Mouse (Mus musculus) cortical plate, adult 2 months (tissue): Measurements from ENCODE around the gene Sox10. TPM values are rescaled to one million over a fixed set of nuclear protein-coding genes. Genes with fewer than 3 reads are reported as not detected.

Experiments
- H3K27ac ChIP-seq: fragments of 200-500 bp; 2 replicates; pipeline ENCODE4 v1.5.1; 2012; ENCODE audit warnings: low read length, control low read depth, inconsistent platforms; ENCODE audit not compliant: insufficient read depth
- H3K4me1 ChIP-seq: fragments of 200-500 bp; 2 replicates; pipeline ENCODE4 v1.6.1; 2011; ENCODE audit warnings: low read length; ENCODE audit not compliant: control insufficient read depth, insufficient read depth
- H3K4me3 ChIP-seq: fragments of 200-500 bp; 2 replicates; pipeline ENCODE4 v1.5.1; 2011; ENCODE audit warnings: mild to moderate bottlenecking, low read length, control low read depth; ENCODE audit not compliant: insufficient read depth
- CTCF ChIP-seq: fragments of 200-500 bp; IDR thresholded peaks from 2 replicates; pipeline ENCODE4 v1.5.1; 2011; ENCODE audit warnings: mild to moderate bottlenecking, control low read depth, low read length; ENCODE audit not compliant: insufficient read depth; ENCODE audit errors: extremely low read depth
- POLR2A ChIP-seq: fragments of 200-500 bp; IDR thresholded peaks from 2 replicates; pipeline ENCODE4 v1.6.1; 2011; ENCODE audit warnings: mild to moderate bottlenecking, low read length, control low read depth; ENCODE audit not compliant: insufficient read depth; ENCODE audit errors: extremely low read depth
- polyA plus RNA-seq: library from polyadenylated mRNA; depleted of rRNA; stranded (reverse); fragments of >200 nt; gene quantifications from 2 replicates; pipeline ENCODE4 v1.2.3, GENCODE M21; 2012; rRNA removed

Sox10 gene
- polyA plus RNA-seq: 60.8 and 69.3 TPM in 2 replicates

DNA sequence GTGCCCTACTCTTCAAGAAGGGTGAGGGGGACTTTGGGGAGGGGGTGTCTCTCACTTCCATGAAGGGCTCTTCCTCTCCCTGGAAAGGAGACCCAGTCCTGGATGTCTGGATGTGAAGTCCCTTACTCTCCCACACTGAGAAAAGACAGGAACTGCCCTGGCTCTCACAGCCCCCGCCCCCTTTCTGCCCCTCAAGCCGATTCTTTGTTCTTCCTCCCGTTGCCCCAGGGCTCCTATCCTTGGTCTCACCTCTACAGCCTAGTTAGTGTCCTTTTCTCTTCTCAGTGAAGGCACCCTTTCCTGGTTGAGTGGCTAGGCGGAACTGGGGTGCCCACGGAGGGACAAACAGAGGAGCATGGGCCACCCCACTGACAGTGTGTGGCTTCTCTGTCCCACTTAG, at the start of gene Sox10:
Sox10 (minus strand) TSS at position 101 of the 400 bp plus-strand sequence.
- Histone ChIP-seq H3K4me1 (no peaks in the 10 kb centered on the region), H3K4me3 (peak within 1 kb of the TSS; percentile 36), H3K27ac (peak within 1 kb of the TSS; percentile 32)
- TF ChIP-seq POLR2A (no peak), CTCF (no peak)

DNA sequence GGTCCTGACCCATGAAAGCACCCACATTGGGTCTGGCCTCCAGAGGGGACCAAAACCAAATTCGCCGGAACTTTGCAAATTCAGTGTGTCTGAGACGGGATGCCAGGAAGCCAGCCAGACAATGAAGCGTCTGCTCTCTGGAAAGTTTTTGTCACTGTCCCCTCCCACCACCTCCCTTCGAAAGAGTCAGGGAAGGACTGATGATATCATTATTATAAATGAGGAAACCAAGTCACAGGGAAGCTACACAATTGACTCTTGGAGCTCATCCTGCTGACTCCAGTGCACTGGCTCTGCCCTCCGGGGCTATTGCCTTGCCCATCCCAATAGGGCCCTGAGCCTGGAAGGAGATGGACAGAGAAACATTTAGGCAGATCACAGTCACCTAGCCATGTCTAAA, 48.6 kb upstream of the Sox10 start:
- no peak overlapping the region for H3K4me3 ChIP-seq
- H3K4me1 ChIP-seq: no peaks in the 10 kb centered on the region
- TF ChIP-seq CTCF (no peak), POLR2A (no peak)
- H3K27ac ChIP-seq: peak overlapping the region; percentile 41; the same call in 1 of the 2 replicates

DNA sequence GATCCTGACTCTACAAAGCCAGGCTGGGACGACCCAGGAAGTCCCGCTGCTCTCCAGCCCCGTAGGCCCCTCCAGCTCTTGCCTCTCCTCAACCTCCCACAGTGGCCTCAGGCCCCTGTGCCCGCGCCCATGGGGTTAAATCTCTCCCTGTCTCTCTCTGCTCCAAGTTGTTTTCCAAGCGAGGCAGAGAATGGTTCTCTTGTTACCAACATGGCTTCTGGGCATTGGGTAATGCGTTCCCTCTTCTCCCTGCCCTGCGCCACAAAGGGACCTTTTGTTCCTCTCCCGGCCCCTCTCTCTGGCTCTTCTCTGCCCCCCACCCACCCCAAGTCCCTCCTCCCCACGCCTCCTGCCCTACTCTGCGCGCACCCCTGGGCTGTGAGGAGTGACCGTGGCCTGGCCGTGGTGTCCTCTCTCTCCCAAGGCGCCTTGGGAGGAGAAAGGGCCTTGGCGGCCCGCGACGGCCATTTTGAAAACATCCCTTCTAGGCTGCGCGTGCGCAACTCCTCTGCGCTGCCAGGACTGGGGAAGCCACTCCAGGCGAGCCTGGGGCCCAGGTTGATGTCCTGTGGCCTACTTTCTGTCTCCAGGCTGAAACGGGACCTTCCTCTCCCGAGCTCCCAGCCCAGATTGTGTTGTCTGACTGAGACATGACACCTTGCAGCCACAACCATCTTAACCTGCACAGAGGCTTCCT, 47.9 kb upstream of the Sox10 start:
- peak overlapping the region; percentile 92 for H3K27ac ChIP-seq
- no peaks in the 10 kb centered on the region for H3K4me1 ChIP-seq
- TF ChIP-seq POLR2A (no peak), CTCF (no peak)
- H3K4me3 ChIP-seq: no peak overlapping the region

DNA sequence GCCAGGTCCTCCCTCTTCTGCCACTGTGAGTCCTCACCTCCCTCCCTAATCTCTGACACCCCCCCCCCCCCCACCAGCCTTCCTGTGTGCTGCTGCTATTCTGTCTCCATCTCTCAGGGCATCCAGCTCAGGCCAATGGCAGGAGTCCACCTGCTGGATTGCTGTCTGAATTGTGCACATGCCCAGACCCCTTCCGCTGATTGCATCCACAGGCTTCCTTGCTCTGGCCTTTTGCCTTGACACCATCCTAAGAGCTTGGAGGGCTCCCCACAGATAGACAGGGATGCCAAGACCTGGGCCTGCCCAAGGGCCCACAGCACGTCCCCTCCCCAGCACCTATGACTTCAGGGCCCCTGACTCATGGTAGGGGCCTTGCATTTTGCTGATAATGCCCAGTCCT, 45.3 kb upstream of the Sox10 start:
- Histone ChIP-seq H3K4me1 (no peaks in the 10 kb centered on the region), H3K4me3 (no peak overlapping the region), H3K27ac (no peak overlapping the region)
- TF ChIP-seq POLR2A: no peak
- TF ChIP-seq CTCF: no peak

DNA sequence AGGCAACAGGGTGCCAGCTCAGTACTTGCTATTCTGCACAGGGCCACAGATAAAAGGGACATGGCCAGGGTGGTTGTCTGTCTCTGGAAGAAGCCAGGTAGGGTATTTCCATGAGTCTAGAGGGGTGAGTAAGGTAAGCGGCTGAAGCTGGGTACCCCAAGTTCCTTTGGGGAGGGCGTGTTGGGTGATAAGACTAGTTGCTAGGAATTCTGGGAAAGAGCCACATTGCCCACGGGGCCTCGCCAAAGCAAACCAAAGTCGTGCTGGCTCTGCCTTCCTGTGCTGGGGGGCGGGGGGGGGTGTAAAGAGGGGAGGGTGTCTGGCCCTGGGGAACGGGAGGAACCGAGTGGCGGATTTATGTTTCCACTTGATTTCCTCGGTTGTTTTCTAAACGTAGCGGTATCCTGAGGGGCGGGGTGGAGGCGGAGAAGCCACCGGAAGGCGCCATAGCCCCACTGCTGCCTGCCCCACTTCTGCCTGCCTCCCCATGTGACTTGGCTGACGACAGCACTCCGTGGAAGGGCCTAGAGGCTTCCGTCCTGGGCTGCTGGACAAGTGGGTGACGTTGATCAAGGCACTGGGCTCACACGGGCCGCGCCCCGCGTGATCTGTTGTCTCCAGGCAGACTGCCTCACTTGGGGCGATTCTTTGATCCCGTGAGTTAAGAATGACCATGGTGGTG, 43.9 kb upstream of the Sox10 start:
- TF ChIP-seq POLR2A (no peak), CTCF (no peak)
- no peaks in the 10 kb centered on the region for H3K4me1 ChIP-seq
- H3K4me3 ChIP-seq: no peak overlapping the region
- peak overlapping the region; percentile 10; the same call in 1 of the 2 replicates for H3K27ac ChIP-seq

DNA sequence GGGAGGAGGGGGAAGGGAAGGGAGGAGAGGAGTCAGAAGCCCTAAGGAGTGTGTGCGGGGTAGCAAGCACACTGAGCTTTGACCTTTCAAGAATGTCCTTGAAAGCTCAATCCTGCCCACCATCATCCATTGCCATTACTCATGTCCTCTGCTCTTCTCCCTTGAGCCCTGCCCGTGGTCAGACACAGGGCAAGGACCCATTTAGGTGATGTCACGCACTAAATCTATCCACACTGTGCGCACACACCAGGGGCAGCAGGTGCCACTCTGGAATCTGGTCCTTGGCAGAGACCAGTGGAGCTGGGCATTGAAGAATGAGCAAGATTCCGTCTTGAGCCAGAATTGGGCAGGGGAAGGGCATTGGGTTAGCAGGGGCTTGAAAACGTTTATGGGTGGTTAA, 43.2 kb upstream of the Sox10 start:
- Histone ChIP-seq H3K4me3 (no peak overlapping the region), H3K27ac (no peak overlapping the region; the same call in 1 of the 2 replicates), H3K4me1 (no peaks in the 10 kb centered on the region)
- TF ChIP-seq POLR2A (no peak), CTCF (no peak)

DNA sequence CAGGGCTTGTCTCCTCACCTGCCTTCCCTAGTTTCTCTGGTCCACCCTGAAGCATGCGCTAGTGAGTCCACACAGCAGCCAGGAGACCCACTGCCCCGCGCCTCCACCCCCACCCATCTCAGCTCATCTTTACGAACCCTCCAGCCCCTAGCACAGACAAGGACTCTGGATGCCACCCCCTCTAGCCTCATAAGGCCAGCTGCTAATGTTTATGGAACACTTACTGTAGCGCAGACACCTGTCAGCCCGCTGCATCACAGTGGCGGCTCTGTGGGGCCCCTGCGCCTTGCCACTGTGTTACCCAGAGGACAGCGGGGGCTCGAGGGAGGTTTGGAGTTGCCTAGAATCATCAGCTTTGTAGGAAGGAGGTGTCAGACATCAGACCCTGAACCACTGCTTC, 37.5 kb upstream of the Sox10 start:
- no peak overlapping the region for H3K4me3 ChIP-seq
- peak overlapping the region; percentile 48 for H3K27ac ChIP-seq
- no peak for TF ChIP-seq POLR2A
- TF ChIP-seq CTCF: no peak
- H3K4me1 ChIP-seq: no peaks in the 10 kb centered on the region

DNA sequence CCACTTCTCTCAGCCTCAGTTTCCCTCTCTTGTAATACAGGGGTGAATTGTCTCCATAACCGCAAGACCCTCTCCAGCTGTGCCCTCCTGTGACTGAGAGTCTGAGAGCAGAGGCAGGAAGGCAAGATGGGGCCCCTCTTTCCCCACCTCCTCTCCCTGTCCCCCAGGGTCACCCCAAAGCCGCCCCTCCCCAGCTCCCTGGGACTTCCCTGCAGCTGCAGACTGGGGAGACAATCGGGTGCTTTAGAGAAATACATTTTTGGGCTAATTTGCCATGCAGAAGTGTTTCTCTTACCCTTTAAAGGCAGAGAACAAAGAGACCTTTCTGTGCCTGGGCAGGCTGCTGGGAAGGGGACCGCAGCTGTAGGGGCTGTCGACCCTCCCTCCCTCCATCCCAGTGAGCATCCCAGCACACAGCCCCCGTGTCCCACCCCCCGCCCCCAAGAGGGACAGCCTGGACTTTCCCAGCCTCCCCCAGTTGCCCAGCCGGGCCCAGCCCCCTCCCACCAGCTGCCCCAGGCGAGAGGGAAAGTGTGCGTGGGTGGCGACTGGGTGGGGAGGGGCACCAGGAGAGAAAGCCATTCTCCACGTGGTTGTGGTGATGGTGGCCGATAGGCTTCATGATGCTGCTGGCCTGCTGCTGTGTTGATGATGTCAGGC, 36.6 kb upstream of the Sox10 start:
- peak overlapping the region; percentile 69 for H3K27ac ChIP-seq
- no peak overlapping the region for H3K4me3 ChIP-seq
- TF ChIP-seq POLR2A: no peak
- no peak for TF ChIP-seq CTCF

DNA sequence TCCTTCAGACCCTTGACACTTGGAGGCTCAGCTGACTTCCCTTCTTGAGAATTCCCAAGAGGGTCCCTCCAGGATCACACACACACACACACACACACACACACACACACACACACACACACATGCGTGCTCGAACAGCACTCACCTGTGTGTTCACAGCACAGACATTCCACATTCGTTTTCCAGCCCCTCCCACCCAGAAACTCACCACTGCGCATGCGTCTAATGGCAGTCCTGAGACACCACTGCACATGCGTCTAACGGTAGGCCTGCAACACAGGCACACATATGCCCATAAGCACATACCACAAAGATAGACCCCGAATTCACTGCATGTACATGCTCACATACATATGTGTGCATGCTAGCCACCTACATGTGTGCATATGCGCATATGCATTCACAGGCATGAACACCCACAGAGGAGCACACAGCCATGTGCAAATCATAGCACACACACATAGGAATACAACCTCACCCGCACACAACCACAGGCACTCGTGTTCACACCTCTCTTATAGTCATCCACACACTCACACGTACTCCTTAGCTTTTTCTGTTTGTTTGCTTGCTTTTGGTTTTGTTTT, 34.4 kb upstream of the Sox10 start:
- no peaks in the 10 kb centered on the region for H3K4me1 ChIP-seq
- no peak for TF ChIP-seq CTCF
- no peak for TF ChIP-seq POLR2A
- no peak overlapping the region for H3K4me3 ChIP-seq
- H3K27ac ChIP-seq: no peak overlapping the region

More for the DNA sequence above, 36.6 kb upstream of the Sox10 start:
- H3K4me1 ChIP-seq: no peaks in the 10 kb centered on the region
